8 mouse cellular contexts compared by ENCODE assay signal in the genomic region with DNA sequence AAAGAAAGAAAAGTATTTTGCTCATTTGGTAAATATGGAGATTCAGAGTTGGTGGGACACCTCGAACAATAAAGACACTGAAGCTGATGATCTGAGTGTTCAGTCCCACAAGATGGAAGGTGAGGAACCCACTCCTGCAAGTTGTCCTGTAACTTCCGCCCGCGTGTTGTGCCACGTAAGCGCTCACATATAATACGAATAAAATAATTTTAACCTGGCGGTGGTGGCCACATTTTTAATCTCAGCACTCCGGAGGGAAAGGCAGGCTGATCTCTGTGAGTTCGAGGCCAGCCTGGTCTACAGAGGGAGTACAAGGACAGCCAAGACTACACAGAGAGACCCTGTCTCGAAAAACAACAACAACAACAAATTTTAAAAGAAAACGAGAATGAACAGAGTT. TPM values are rescaled to one million over a fixed set of nuclear protein-coding genes. Genes with fewer than 3 reads are reported as not detected.
DNase-seq lines count a peak whose midpoint lies in the region; ATAC-seq and TF ChIP-seq lines count a peak whose summit lies in the region.

No protein-coding gene starts in this region.

- peak overlapping the region; percentile 87 for H3K4me3 ChIP-seq in heart, embryonic 15.5 days
- peak overlapping the region; percentile 95 for H3K4me3 ChIP-seq in G1E (ENCODE audit: low read depth, low read length)
- peak overlapping the region; percentile 88 for H3K4me3 ChIP-seq in forebrain, embryonic 16.5 days (replicated peaks; ENCODE audit: low read length)
- H3K4me3 ChIP-seq in liver, postnatal 0 days (ENCODE audit: low read depth, low read length) = peak overlapping the region; percentile 82

- WGBS in heart, embryonic 15.5 days = 51% methylated on average over 12 of the region's 12 CpGs
- 52% methylated on average over 12 of the region's 12 CpGs for WGBS in forebrain, embryonic 16.5 days
- WGBS in liver, postnatal 0 days (ENCODE audit: insufficient replicate concordance) = 62% methylated on average over 12 of the region's 12 CpGs

- peaks cover 22% of the 10 kb centered on the region for H3K4me1 ChIP-seq in heart, embryonic 15.5 days (replicated peaks)
- H3K4me1 ChIP-seq in G1E (ENCODE audit: insufficient read depth, low read depth, low read length) = peaks cover 36% of the 10 kb centered on the region
- H3K4me1 ChIP-seq in forebrain, embryonic 16.5 days (replicated peaks; ENCODE audit: control insufficient read depth, insufficient read depth, low read length) = peaks cover 22% of the 10 kb centered on the region
- peaks cover 21% of the 10 kb centered on the region for H3K4me1 ChIP-seq in liver, postnatal 0 days (ENCODE audit: insufficient read depth)

- no peak for ATAC-seq in heart, embryonic 15.5 days (replicated peaks; ENCODE audit: insufficient number of reproducible peaks, insufficient read depth, low FRiP score, low read depth)
- ATAC-seq in G1E (ENCODE audit: extremely low read depth, insufficient number of reproducible peaks, low FRiP score, poor library complexity, severe bottlenecking) = no peak
- ATAC-seq in forebrain, embryonic 16.5 days = no peak
- no peak for ATAC-seq in liver, postnatal 0 days

- no peak for TF ChIP-seq CTCF in G1E (IDR thresholded peaks at IDR 0.05; ENCODE audit: low read depth, low read length)
- TF ChIP-seq CTCF in liver, postnatal 0 days (IDR thresholded peaks at IDR 0.05; ENCODE audit: low read depth) = no peak

- H3K9me3 ChIP-seq in heart, embryonic 15.5 days (replicated peaks) = no peaks in the 10 kb centered on the region
- H3K9me3 ChIP-seq in G1E (replicated peaks) = no peaks in the 10 kb centered on the region
- H3K9me3 ChIP-seq in forebrain, embryonic 16.5 days (ENCODE audit: control insufficient read depth, low read length) = no peaks in the 10 kb centered on the region
- H3K9me3 ChIP-seq in liver, postnatal 0 days (ENCODE audit: low read length) = no peaks in the 10 kb centered on the region

- peak overlapping the region; percentile 88 for H3K27ac ChIP-seq in heart, embryonic 15.5 days
- H3K27ac ChIP-seq in forebrain, embryonic 16.5 days (ENCODE audit: low read length) = 0 out of 2 replicates have a peak overlapping the region, but pooled peaks have one; percentile 1
- peak overlapping the region; percentile 88 for H3K27ac ChIP-seq in liver, postnatal 0 days (ENCODE audit: low read depth)

- H3K9ac ChIP-seq in heart, embryonic 15.5 days = peak overlapping the region; percentile 91
- peak overlapping the region; percentile 87 for H3K9ac ChIP-seq in forebrain, embryonic 16.5 days (replicated peaks; ENCODE audit: low read depth, low read length)
- peak overlapping the region; percentile 83 for H3K9ac ChIP-seq in liver, postnatal 0 days (replicated peaks)

- TF ChIP-seq EP300 in liver, postnatal 0 days (IDR thresholded peaks at IDR 0.05; ENCODE audit: low read depth) = no peak

- H3K4me2 ChIP-seq in heart, embryonic 15.5 days = peak overlapping the region; percentile 66
- H3K4me2 ChIP-seq in forebrain, embryonic 16.5 days (ENCODE audit: low read length) = peak overlapping the region; percentile 82
- peak overlapping the region; percentile 81 for H3K4me2 ChIP-seq in liver, postnatal 0 days (ENCODE audit: low read depth, low read length)

- intact Hi-C loops in heart, postnatal 14 days (cut with DNase I) = no loop called here

- no peak for DNase-seq in heart, postnatal 14 days
- DNase-seq in G1E (ENCODE audit: low spot score) = no peak
- DNase-seq in liver, postnatal 0 days = peak; percentile 19
- DNase-seq in T-cell, adult 2 months (ENCODE audit: low spot score) = no peak
- no peak for DNase-seq in right cerebral cortex, postnatal 10 days (ENCODE audit: low spot score in 2 of 2)
- no peak for DNase-seq in adrenal gland, adult 18-20 months (ENCODE audit: low spot score in 2 of 2)

- no peaks in the 10 kb centered on the region for H3K27me3 ChIP-seq in heart, embryonic 15.5 days
- H3K27me3 ChIP-seq in G1E (ENCODE audit: insufficient read depth, low read length) = no peaks in the 10 kb centered on the region
- H3K27me3 ChIP-seq in forebrain, embryonic 16.5 days (replicated peaks; ENCODE audit: control insufficient read depth, insufficient read depth, low read length) = no peaks in the 10 kb centered on the region
- no peaks in the 10 kb centered on the region for H3K27me3 ChIP-seq in liver, postnatal 0 days (ENCODE audit: insufficient read depth, low read length)

- H3K36me3 ChIP-seq in heart, embryonic 15.5 days = no peaks in the 10 kb centered on the region
- peaks cover 41% of the 10 kb centered on the region for H3K36me3 ChIP-seq in G1E (replicated peaks)
- no peaks in the 10 kb centered on the region for H3K36me3 ChIP-seq in forebrain, embryonic 16.5 days (ENCODE audit: control insufficient read depth, insufficient read depth)
- 0 out of 2 replicates have a peak, but pooled peaks cover 2% of the 10 kb centered on the region for H3K36me3 ChIP-seq in liver, postnatal 0 days (replicated peaks; ENCODE audit: insufficient read depth, low read length)

RNA-seq across cellular contexts. Expression of gene Brk1, which starts 0.6 kb away (rescaled TPM):
- 159 and 162 TPM in 2 replicates for polyA plus RNA-seq in heart, embryonic 15.5 days (2015; fragmentation: Nextera tagmentation; extraction: Ambion mirVana)
- total RNA-seq in heart, postnatal 14 days (2021) = 10 to 100 TPM; 76.1 to 80.0 TPM
- 186 and 193 TPM in 2 replicates for total RNA-seq in G1E (2014; fragmentation: Nextera tagmentation)
- total RNA-seq in G1E (2017) = 167 and 180 TPM in 2 replicates
- 29.2 and 42.6 TPM in 2 replicates for polyA plus RNA-seq in G1E (2012)
- 231 and 240 TPM in 2 replicates for polyA plus RNA-seq in forebrain, embryonic 16.5 days (2015; fragmentation: Nextera tagmentation; extraction: Ambion mirVana)
- polyA plus RNA-seq in liver, postnatal 0 days (2015; fragmentation: Nextera tagmentation; extraction: Ambion mirVana) = 88.5 and 88.9 TPM in 2 replicates
- 100 to 1,000 TPM; 150 to 205 TPM for total RNA-seq in adrenal gland, adult 18-20 months (2021)

RNA-seq across cellular contexts. Expression of gene Fancd2os, which starts 3.5 kb away (rescaled TPM):
- 0.15 TPM in 1 of 2 replicates, not detected in the other for polyA plus RNA-seq in heart, embryonic 15.5 days (2015; fragmentation: Nextera tagmentation; extraction: Ambion mirVana)
- not detected for total RNA-seq in heart, postnatal 14 days (2021)
- total RNA-seq in G1E (2014; fragmentation: Nextera tagmentation) (not detected in 2 replicates), G1E (2017) (0.16 TPM in 1 of 2 replicates, not detected in the other)
- polyA plus RNA-seq in G1E (2012) = not detected in 2 replicates
- 0.19 TPM in 1 of 2 replicates, not detected in the other for polyA plus RNA-seq in forebrain, embryonic 16.5 days (2015; fragmentation: Nextera tagmentation; extraction: Ambion mirVana)
- polyA plus RNA-seq in liver, postnatal 0 days (2015; fragmentation: Nextera tagmentation; extraction: Ambion mirVana) = 0.12 and 0.14 TPM in 2 replicates
- not detected for total RNA-seq in adrenal gland, adult 18-20 months (2021)

RNA-seq across cellular contexts. Expression of gene Vhl, which starts 19.8 kb away (rescaled TPM):
- polyA plus RNA-seq in heart, embryonic 15.5 days (2015; fragmentation: Nextera tagmentation; extraction: Ambion mirVana) = 25.6 and 31.0 TPM in 2 replicates
- total RNA-seq in heart, postnatal 14 days (2021) = 10 to 100 TPM; 10.0 to 12.0 TPM
- total RNA-seq in G1E (2014; fragmentation: Nextera tagmentation) (9.0 and 12.5 TPM in 2 replicates), G1E (2017) (25.4 and 26.1 TPM in 2 replicates)
- 6.4 and 7.9 TPM in 2 replicates for polyA plus RNA-seq in G1E (2012)
- polyA plus RNA-seq in forebrain, embryonic 16.5 days (2015; fragmentation: Nextera tagmentation; extraction: Ambion mirVana) = 78.1 and 82.2 TPM in 2 replicates
- polyA plus RNA-seq in liver, postnatal 0 days (2015; fragmentation: Nextera tagmentation; extraction: Ambion mirVana) = 10.0 and 12.9 TPM in 2 replicates
- total RNA-seq in adrenal gland, adult 18-20 months (2021) = 10 to 100 TPM; 20.9 to 21.4 TPM

RNA-seq across cellular contexts. Expression of gene Irak2, which starts 34.3 kb away (rescaled TPM):
- 4.7 and 5.6 TPM in 2 replicates for polyA plus RNA-seq in heart, embryonic 15.5 days (2015; fragmentation: Nextera tagmentation; extraction: Ambion mirVana)
- 10 to 100 TPM; 12.3 to 14.1 TPM for total RNA-seq in heart, postnatal 14 days (2021)
- 7.4 and 21.2 TPM in 2 replicates for total RNA-seq in G1E (2014; fragmentation: Nextera tagmentation)
- 10.9 and 11.7 TPM in 2 replicates for total RNA-seq in G1E (2017)
- polyA plus RNA-seq in G1E (2012) = 10.2 and 13.7 TPM in 2 replicates
- 1.4 and 1.5 TPM in 2 replicates for polyA plus RNA-seq in forebrain, embryonic 16.5 days (2015; fragmentation: Nextera tagmentation; extraction: Ambion mirVana)
- 9.2 and 10.8 TPM in 2 replicates for polyA plus RNA-seq in liver, postnatal 0 days (2015; fragmentation: Nextera tagmentation; extraction: Ambion mirVana)
- 10 to 100 TPM; 17.1 to 51.5 TPM for total RNA-seq in adrenal gland, adult 18-20 months (2021)

Comparison
In these comparisons a context has a peak if more than half of its experiments do, and no peak if none do; other contexts are left out.
1. H3K27ac ChIP-seq: peak in every context shown above with its lines; median percentile 88 in heart, embryonic 15.5 days; 88 in liver, postnatal 0 days; 1 in forebrain, embryonic 16.5 days.